Mouse (Mus musculus) embryonic fibroblast, embryonic 13.5 days (primary cell): ENCODE results near the gene Trib3.

ENCODE experiments used
- CTCF ChIP-seq: IDR thresholded peaks from 2 replicates; pipeline ENCODE4 v1.5.1; 2011; ENCODE audit warnings: mild to moderate bottlenecking, control low read depth, low read length, moderate library complexity, borderline replicate concordance; ENCODE audit not compliant: insufficient read depth
- POLR2A ChIP-seq: IDR thresholded peaks from 2 replicates; pipeline ENCODE4 v1.6.1; 2011; ENCODE audit warnings: low read depth, mild to moderate bottlenecking, control low read depth, low read length, moderate library complexity

- no peak for TF ChIP-seq POLR2A
- no peak for TF ChIP-seq CTCF
Observed at GRCm38 (mm10) chr2:152349205-152349604, 5.4 kb upstream of the Trib3 start.
